Mouse (Mus musculus) hematopoietic stem cell, adult 5-6 weeks (primary cell): ENCODE measurements around the gene Axdnd1. TPM values are rescaled to one million over a fixed set of nuclear protein-coding genes. Genes with fewer than 3 reads are reported as not detected.

Experiments
- ATAC-seq, 2 experiments: fragments of 125-278 bp in 1 of 2; replicated peaks in 1 of 2; 2 replicates each; pipeline ENCODE4 v1.8.0; 2016 to 2017; ENCODE audit warnings: inconsistent platforms in 2 of 2, mild to moderate bottlenecking in 2 of 2, moderate number of reproducible peaks in 2 of 2, low read depth in 1 of 2, moderate TSS enrichment in 1 of 2; ENCODE audit not compliant: low FRiP score in 2 of 2, poor library complexity in 2 of 2, severe bottlenecking in 2 of 2, insufficient read depth in 1 of 2, low TSS enrichment in 1 of 2
- total RNA-seq: library from RNA; stranded (forward); fragments of 172-1452, 232-1000 nt; gene quantifications from 2 replicates; pipeline ENCODE4 v1.2.3, GENCODE M21; 2017

Axdnd1 gene
- total RNA-seq = 1.8 TPM in 1 of 2 replicates, not detected in the other

DNA sequence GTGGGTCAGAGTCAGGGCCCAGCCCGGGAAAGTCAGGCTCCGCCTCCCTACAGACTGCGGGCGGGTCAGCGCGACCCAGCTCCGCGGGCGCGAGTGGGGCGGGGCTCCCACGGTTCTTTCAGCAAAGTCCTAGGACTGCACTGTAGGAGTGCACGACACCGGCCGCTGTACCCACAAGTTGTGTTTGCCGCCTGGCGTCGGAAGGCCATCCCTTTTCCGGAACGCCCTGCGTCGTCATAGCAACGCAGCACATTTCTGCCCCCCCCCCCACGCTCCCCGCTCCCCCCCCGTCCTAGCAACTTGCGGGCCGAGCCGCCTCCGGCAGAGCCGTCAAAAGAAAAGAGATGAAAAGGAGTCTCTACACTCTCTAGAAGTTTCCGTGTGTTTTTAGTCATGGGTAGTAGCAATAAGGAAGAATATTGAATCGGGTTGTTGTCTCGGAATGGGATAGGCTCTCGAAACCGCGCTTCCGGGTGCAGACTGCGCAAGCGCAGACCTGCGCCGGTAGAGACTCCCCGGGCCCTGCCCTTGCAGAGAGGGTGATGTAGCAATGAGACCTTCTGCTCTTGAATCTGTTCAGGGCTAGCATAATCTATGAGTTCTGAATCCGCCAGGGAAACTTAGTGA, at the start of gene Axdnd1:
Axdnd1 (minus strand) TSS at position 489 of the 627 bp plus-strand sequence.
- ATAC-seq = peak; percentile 91 to 92

DNA sequence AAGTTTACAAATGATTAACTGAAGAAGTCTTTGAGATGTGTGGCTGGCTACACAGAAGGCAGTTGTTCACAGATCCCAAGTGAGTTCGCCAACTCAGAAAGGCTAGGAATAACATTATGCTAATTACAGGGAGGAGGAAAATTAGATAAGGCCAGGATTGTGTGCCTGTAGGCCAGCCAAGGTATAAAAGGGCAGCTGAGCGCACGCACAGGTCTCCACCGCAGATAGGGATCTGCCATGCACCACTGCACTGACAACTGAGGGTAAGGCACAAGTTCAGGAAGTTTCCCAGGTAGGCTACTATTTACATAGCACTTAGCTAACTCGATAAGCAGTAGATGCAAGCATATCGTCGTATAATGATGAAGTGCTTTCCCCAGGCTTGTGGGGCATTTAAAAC, 49.6 kb upstream of the Axdnd1 start:
- no peak for ATAC-seq

DNA sequence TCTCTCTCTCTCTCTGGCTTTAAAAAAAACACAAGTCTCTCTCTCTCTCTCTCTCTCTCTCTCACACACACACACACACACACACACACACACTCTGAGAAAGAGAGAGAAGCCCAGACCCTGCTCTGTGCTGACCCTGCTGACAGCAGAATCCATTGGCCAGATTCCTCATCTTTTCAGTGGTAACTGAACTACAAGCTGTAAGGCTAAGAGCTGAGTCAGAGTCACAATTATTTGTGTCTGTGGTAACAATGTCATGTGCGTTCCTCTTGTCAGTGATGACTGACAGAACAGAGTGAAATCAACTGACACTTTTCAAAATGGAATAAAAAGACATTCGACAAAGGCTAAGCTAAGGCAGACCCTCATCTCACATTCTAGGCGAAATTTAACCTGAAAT, 47.6 kb upstream of the Axdnd1 start:
- ATAC-seq = no peak

DNA sequence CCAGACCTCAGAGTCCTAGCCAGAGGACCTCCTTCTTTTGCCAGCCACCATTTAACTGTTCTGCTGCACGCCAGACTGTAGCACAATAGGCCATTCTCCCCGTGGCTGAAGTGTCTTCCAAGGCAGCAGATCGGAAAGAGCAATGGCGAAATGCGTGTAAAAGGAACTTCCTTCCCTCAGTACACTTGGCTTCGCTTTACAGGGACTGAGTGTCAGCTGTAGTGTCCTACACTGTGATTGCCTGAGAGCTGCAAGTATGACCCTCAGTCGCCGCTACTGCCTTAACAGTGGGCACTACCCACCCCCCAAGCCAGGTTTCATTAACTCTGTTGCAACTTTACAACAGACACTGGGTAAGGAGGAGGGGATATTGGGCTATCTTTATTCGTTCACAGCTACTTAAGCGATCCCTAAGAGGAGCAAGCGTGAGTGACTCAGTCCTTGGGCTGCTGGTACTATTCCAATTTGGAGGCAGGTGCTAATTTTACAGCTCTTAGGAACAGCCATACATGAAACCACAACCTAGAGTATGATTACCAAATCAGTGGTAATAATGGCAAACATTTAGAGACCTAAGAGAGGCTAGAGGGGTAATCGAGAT, 46.8 kb upstream of the Axdnd1 start:
- peak in 1 of 2 experiments; percentile 25; a peak in 1 of 4 replicates for ATAC-seq

DNA sequence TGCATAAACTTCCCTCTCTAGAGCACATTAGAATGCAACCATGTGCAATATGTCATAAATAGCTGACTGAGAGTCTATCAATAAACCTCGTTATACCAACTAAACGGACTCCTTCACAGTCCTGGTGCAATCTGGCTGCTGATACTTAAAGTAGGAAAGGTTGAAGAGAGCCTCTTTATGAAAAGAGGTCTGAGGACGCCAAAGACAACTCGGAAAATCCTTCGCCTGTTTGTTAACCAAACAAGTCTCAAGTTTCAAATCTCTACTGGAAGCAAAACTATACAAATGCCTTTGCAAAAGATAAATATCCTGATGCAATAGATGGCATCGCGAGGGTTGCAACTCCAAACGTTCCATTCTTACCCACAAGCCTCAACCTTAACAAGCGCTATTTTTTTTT, 44.0 kb upstream of the Axdnd1 start:
- ATAC-seq = no peak

DNA sequence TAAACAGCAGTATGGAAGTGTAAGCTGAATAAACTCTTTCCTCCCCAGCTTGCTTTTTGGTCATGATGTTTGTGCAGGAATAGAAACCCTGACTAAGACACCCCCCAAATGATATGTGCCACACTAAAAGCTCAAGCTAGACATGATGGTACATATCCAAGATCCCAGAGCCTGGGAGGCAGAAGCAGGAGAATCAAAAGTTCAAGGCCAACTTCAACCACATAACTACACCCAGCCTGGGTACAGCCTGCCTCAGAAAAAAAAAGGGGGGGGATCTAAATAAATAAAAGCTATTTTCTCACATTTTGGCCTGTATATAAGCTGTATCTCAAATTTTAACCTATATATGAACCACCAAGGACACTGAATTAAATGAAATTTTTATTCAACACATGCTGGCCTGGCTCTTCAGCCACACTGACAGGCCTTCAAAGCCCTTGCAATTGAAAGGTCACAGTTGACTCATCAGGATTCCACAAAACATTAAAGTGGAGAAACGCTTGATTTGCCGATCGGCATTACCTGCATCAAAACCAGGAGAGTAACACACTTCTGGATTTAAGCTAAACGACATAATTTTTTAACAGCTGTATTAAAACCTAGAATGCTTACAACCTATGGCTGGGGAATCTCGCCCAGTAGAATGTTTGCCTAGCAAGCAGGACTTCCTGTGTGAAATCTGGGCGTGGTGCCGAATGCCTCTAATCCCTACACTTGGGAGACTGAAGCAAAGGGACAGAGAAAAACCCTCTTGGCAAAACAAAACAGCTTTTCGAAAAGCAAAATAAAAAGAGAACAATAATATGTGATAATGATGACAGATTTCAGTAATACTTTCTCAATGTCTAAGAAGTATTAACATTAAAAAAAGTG, 43.3 kb upstream of the Axdnd1 start:
- ATAC-seq = no peak

DNA sequence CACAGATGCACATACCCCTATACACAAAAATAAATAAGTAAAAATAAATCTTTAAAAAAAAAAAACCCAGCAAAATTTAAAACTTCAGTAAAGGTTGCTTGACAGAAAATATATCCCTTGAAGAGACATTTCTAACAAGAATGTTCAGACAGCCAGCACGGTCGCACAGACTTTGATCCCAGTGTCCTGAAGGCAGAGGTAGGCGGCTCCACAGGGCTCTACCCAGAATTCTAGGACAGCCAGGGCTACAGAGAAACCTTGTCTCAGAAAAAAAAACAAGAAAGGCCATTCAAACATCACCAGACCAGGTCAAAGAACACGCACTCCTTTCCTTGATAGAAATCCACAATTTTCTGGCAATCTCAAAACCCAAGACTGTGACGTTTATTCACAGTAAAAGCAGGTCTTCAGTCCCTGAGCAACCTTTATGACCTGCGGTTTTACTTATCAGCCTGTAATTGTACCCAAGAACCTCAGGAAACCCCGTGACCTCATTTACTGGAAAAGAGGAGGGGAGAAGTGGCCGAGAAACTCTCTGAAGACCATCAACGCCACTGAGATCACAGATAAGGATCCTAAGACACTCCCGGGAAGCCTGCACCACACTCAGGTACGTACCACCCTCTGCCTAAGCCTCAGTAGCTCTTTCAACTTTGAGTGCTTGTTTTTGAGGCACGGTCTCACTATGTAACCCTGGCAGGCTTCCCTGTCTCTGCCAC, 41.5 kb upstream of the Axdnd1 start:
- ATAC-seq = peak in 1 of 2 experiments; percentile 39; a peak in 2 of 4 replicates

DNA sequence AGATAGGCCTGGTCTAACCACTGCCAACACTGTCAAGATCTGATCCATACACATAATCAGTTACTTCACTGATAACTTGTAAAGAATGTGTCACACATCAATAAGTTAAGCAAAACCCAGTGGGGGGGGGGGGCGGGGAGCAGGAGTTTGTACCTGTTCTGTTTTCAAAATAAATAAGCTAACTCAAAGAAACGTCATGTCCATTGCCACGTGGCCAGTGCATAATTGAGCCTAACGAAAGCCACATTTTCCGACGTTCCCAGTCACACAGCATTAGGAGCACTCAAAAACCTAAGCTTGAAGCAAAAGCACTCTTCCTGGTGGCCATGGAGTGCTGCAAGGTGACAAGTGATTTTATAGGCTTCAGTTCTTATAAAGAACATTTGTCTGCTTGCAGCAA, 40.1 kb upstream of the Axdnd1 start:
- no peak for ATAC-seq

DNA sequence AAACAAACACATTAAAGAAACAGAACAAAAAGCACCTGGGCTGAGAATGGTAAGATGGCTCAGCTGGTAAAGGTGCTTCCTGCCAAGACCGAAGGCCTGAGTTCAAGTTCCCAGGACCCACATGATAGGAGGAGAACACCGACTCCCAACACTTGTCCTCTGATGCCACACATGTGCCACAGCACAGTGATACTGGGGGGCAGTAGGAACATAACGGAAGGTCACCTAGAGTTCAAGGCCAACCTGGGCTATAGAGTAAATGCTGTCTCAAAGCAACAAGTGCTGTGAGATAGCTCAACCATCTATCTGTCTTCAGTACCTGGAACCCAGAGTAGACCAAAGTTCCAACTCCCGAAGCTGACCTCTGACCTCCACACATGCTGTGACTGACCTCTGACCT, 39.3 kb upstream of the Axdnd1 start:
- ATAC-seq = no peak

DNA sequence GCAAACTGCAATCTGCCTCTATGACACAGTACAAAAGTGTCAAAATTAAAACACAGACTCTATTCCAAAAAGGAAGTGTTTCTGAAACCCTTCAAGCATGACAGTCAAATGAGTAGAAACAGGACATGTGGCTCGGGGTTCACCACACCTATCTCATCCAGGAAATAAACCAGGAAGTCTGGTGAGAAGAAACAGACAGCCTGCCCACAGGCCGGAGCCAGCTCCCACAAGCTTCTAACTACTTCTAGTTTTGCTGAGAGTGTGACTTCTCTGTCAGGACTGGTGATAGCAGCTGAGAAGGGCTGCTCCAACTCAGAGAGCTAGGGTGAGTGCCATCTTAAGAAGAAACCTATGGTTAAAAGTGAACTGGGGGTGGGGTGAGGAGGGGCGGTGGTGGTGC, 38.7 kb upstream of the Axdnd1 start:
- peak; percentile 87 to 92 for ATAC-seq

DNA sequence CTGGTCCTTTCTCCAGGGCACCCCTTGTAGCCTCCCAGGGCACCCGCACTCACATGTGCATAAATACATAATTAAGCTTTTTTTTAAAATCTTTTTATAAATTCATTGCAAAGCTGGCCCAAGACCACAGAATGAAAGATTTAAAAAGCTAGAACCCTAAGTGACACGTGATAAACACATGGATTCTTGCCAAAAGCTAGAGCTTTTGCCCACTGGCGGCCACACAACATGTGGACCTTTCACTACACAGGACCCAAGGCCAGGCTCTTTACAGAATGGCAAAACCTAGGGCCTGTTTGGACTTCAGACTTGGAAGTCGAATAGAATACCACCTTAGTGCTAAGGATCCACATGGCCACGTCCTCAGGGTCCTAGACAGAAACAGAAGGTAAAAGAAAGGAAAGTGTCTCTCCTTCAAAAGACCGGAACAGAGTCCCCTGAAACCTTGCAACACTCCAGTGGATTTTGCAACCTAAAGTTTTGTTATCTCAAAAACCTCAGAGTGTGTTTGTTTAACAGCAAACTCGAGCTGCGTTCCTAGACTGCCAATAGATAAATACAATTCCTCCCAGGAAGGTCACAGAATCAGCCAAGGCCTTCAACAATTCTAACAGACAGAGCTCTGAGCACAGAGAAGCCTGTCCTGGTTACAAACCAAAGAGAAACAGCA, 37.6 kb upstream of the Axdnd1 start:
- no peak for ATAC-seq

DNA sequence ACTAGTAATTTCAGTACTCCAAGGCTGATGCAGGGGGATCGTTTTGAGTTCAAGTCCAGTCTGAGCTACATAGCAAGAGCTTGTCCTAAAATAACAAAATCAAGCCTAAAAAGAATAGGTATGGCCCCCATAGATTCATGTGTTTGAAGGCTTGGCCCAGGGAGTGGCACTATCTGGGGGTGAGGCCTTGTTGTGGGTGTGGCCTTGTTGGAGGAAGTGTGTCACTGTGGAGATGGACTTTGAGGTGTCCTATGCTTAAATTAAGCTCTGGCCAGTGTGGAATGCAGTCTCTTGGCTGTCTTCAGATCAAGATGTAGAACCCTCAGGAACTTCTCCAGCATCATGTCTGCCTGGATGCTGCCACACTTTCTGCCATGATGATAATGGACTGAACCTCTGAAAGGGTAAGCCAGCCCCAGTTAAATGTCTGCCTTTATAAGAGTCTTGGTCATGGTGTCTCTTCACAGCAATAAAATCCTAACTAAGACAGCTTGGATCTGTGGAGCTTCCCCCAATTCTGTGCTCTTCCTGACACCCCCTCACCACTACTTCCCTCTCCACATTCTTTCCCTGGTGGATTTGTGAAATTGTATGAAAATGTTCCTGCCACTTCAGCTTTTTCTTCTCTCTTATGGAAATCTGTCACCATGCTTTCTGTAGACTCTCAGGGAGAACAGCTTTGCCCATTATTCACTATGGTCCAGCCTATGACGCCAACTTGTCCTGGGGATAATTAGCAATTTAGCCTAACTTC, 34.2 kb upstream of the Axdnd1 start:
- no peak for ATAC-seq

DNA sequence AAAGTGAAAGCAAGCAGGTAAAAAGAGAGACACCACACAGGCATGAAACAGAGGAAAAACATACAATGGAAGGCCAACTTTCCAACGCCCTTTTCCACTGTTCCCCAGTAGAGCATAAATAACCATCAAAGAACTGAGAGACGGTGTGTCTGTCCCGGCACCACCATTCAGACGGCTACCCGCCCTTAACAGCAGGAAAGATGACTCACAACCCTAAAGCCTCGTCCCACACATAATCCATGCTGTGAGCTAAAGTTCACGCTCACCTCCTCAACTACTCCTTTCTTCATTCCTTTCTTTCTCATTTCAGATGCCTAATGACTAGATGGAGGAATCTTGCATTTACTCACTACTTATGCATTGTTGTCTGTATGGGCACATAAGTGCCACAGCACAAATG, 33.4 kb upstream of the Axdnd1 start:
- no peak for ATAC-seq

DNA sequence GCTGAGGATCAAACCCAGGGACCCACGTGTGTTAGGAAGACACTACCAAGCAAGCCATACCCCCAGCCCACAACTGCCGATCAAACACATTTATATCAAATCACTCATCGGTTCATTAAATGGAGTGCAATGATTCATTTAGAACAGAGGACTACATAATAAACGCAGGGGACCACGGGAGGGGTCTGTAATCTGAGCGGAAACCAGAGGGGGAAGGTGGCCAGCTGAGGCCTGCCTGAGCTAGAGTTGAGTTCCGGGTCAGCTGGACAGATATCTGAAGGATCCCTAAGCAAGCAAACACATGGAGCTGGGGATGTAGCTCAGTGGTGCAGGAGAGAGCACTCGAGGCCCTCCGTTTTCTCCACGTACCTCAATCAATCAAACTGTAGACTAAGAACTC, 32.9 kb upstream of the Axdnd1 start:
- no peak for ATAC-seq

DNA sequence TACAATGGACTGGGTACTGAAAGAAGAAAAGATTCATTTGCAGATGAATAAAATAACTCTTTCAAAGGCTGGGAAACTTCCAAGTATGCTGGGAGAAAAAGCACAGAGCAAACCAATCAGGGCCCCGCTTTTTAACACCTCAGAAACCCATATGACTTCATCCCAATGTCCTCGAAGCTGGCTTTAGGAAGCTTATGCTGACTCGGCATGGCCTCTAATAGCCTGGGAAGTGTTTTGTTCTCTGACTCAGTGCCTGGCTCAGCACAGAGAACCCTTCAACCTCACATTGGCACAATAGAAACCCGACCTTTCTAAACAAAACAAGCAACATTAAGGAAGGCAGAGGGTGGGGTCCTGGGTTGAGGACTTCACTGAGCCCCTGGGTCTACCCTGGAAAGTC, 29.5 kb upstream of the Axdnd1 start:
- no peak for ATAC-seq

DNA sequence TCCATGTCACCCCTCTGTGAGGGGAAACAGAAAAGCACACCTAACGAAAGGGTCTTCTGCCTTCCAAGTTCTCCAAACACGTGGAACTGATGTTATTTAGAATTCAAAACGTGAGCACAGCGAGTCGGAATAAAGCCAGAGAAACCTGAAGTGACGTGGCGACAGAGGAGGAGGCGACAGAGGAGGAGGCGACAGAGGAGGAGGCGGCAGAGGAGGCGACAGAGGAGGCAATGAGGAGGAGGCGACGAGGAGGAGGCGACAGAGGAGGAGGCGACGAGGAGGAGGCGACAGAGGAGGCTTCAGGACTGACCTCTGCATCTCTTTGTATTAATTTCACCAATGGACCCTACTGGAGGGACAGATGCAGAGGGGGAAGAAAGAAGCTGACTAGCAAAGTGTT, 28.7 kb upstream of the Axdnd1 start:
- ATAC-seq = no peak

DNA sequence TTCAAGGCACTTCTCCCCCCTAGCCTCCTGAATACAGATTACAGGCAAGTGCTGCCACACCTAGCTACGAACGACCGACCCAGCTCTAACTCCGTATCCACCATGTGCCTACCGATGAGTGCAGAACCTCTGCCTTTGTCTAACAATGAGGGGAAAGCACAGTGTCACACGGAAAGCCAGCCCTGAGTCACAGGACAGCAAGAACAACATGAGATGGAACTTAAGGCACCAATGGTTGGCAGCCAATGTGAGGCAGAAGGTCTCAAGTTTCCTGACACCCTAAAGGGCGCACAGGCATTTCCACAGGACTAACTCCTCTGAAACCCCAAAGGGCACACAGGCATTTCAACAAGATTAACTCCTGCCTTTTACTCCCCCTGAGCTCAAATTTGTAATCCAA, 28.1 kb upstream of the Axdnd1 start:
- ATAC-seq = no peak
